Mouse (Mus musculus): Measurements from ENCODE around the gene Hsdl2. TPM values are rescaled to one million over a fixed set of nuclear protein-coding genes. Genes with fewer than 3 reads are reported as not detected.
"Not testable (repeated sequence)": the region's sequence is repeated elsewhere in the genome, so short reads cannot be mapped to it uniquely, and the experiment has no call there.

Gene Hsdl2
- total RNA-seq, 2 experiments from 2014 or later, result 30.4 to 31.7 TPM

DNA sequence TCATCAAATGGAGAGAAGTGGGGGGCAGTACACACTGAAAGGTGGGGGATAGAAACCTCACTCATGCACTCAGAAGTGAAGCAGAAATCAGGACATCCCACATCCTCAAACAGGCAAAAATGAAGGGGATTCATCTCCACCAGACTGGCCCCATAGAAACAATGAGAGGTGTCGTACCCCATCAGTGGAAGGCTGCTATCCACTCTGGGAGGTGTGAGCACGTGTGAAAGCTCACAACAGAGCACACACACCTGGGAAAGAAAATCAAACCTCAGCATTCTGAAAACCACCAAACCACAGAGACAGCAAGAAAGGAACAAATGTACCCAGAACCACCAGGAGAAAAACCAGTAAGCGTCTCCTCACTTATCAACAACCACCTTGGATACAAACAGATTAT lies 17.2 kb upstream of the Hsdl2 start:
- no peak for DNase-seq (ENCODE audit: low spot score in 2 of 2)

DNA sequence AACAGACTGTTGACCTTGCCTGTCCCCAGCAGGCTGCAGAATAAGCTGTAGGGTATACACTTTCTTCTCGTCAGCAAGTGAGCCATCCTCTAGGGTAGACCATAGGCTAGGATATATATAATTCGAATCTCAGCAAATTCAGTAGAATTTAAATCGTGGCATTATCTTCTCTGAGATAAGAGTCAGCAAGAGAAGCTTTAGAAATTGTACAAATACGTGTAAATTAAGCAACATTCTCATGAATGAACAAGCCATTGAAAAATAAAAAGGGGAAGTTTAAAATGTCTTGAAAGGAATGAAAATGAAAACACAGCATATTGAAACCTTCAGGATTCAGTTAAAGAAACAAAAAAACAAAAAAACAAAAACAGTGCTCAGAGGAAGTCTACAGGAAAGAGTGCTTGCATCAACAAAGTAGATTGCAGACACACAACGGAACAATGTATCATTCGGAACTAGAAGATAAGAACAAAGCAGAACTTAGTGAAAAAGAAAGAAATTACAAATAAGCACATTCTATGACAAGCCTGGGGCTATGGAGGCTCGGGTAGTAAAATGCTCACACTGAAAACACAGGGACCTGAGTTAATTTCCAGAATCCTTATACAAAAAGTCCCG lies 15.7 kb upstream of the Hsdl2 start:
- no peak for DNase-seq (ENCODE audit: low spot score in 2 of 2)

DNA sequence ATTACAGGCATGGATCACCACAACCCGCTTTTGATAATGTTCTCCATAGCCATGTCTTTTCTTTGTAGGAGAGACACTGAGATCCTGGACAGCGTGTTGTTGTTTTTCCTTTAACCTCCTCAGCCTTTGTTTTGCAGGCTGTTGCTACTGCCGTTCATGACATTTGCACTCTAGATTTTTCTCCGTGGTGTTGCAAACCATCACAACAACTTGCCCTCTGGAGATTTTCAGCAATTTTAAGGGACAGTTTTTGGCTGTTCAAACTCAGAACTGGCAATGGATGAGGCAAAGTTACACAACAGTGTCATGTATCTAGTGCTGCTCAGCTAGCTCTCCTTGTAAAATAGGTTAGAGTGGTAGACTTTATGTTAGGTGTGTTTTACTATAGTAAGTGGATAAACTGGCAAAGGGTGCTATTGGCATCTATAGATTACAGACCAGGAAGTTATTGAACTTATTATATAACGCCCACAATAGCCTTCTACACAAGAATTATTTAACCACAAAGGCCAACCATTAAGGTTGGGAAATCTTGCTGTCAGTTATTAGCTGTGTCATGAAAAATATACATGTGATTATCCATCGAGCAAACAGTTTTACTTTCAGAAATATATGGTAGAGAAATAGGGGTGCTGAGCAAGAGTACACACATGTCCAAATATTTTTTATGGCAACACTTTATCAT lies 13.6 kb upstream of the Hsdl2 start:
- DNase-seq (ENCODE audit: low spot score in 2 of 2), result no peak

DNA sequence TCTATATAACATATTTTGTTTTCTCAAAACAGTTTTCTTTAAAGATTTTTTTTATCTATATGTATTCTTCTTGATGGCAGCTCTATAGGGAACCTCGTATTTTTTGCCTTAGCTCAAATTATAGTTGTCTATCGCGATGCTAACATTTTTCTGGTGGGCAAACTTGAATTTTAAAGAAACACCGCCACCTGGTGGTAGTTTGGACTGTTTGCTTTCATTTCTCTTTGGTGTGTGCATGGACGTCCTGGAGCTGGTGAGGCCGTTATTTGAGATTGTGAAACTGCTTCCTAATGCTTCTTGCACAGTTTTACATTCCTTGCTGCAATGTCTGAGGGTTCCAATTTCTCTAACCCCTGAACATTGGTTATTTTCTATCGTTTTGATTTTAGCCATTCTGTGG lies 11.8 kb upstream of the Hsdl2 start:
- peak; percentile 68 to 89 for DNase-seq (ENCODE audit: low spot score in 2 of 2)

DNA sequence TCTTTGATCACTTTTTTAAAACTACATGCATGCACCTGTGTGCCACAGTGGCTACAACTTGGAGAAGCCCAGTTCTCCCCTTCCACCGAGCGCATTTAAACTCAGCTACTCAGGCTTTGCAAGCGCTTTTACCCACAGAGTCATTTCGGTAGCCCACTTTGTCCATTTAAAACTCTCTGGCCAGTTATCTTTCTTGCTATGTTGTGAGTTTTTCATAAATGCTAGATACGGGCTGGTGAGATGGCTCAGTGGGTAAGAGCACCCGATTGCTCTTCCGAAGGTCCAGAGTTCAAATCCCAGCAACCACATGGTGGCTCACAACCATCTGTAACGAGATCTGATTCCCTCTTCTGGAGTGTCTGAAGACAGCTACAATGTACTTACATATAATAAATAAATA lies 10.8 kb upstream of the Hsdl2 start:
- not testable (repeated sequence) for DNase-seq (ENCODE audit: low spot score in 2 of 2)

DNA sequence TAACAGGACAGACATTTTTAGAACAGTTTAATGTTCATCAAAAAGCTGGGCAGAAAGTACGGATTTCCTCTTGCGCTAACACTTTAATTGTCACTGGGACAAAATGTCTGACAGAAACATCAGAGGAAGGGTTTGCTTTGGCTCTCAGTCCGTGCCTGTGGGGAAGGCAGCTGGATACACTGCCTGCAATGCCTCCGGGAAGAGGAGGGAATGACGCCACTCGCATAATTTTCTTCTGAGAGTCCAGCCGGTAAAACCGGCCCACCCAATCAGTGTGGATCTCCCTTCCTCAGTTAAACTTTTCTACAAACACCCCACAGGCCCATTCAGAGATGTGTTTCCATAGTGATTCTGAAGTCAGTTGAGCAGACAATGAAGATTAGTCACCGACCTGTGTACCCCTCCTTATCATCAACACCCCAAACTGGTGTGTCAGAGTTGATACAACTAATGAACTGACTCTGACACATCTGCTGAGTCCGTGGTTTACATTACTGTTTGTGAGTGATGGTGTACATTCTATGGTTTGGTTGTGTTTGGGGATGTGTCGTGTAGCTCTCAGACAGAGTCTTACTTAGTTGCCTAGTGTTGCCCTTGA lies 8.7 kb upstream of the Hsdl2 start:
- DNase-seq (ENCODE audit: low spot score in 2 of 2), result no peak

DNA sequence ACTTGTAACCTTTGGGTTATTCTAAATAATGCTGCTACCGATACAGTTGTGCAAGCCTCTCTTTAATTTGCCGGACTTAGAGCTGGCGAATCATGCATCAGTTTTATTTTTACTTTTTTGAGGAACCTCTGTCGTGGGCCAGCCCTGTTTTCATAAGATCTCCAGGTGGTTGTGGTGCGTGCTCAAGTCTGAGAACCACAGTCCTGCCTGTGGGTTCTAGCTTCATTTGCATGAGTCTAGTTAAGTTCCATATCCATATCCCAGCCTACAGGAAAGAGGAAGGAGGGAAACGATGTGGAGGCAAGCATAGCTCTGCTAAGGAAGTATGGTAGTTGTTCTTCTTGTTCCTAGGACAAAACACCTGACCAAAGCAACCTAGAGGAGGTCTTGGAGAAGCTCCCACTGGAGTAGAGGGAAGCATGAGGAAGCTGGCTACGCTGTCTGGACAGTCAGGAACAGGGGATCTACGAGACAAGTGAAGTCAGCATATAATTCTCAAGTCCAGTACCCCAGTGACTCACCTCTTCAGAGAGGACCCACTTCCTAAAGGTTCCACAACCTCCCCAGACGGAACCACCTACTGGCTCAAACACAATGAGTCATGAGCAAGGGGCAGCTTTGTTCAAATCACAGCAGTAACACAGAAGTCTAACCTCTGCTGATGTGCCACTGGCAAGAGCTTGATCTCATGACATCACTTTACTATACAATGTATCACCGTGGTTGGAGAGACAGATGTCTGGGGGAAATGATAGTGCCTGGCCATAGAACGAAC lies 6.0 kb upstream of the Hsdl2 start:
- no peak for DNase-seq (ENCODE audit: low spot score in 2 of 2)

DNA sequence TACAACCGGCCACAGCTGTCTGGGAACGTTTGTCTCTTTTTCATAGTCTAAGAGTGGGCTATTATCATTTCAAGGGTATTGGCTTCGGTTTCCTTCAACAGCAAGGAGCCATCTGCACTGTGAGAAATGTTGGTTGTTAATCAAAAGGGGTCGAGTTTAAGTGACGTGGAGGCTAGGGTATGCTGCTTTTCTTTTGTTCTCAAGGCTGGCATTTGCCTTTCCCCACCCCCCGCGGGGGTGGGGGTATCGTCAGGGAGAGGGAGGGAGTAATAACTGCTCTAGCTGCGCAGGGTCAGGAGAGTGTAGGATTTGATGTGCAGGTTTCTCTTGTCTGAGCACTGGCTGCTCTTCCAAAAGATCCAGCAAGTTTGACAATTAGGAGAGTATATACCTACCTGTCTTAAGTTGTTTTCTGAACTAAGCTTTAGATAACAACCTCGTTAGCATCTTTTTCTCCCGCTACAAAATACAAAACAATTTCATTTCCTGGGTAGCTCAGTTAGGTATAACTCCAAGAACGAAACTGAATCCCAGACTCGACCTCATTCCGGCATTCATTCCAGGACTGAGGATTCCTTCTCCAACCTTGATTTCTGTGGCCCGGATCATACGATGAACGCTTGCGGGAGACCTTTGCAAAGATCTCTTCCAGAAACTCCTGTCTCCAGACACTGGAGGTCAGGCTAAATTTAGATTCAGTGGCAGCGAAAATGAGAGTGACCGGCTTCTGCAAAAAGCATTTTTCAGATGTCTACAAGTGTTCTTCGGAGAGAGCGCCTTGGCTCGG lies 675 bp upstream of the Hsdl2 start:
- peak; percentile 29 to 40 for DNase-seq (ENCODE audit: low spot score in 2 of 2)

DNA sequence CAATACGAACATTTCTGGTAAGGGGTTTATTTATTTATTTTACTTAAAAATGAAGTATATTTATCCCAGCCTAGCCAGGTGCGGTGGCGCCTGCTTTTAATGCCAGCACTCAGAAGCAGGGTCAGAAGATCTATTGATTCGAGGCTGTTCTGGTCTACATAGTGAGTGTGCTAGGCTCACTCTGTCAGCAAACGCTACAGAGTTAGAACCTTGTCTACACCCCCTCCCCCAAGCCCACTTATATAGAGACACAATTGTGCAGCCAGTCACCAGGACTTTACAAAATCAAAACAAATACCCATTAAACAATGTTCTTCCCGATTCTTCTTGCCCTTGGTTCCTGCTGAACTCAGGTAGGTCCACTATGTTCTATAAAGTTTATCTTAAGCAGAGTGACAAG lies 823 bp downstream of the Hsdl2 start:
- no peak for DNase-seq (ENCODE audit: low spot score in 2 of 2)

DNA sequence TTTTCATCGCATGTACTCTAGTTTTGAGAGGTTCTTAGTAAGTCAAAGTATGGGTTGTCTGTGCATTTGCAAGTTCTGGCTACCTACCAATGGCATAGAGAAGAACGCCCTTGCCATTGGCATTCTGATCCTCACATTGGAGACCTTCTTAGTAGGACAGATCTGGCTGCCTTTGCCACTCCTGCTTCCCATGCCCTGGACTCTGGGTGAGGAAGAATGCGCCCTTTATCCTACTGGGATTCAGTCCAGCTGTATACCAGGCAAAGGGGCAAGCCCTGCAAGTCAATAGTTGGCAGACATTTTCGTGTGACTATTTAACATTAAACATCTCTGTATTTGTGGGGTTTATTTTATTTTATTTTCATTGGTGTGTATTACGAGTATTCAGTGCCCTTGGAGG lies 3.7 kb downstream of the Hsdl2 start:
- peak in 1 of 2 experiments; percentile 35 for DNase-seq (ENCODE audit: low spot score in 2 of 2)

DNA sequence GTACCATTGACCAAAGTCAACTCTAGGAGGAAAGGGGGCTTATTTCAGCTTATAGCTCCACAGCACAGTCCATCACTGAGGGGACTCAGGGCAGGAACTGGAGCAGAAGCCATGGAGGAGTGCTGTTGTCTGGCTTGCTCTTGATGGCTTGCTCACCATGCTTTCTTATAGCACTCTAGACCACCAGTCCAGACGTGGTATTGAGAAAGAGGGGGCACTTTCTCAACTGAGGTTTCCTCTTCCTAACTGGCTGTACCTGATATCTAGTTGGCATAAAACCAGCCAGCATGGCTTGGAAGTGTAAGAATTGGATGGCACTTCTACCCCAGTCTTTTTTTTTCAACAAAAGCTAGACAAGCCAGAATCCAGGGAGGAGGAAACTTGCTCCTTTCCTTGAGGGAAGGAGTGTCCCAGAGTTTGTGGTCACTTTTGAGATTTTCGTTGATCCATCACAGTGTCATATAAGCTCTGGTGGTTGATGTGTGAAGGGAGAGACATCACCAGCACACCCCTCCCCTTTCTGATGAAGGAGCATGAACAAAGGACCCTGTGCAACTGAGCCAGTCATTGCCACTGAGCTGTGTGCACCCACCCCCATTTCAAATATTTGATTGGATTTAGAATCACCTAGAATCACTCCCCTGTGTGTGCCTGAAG lies 6.0 kb downstream of the Hsdl2 start:
- no peak for DNase-seq (ENCODE audit: low spot score in 2 of 2)

DNA sequence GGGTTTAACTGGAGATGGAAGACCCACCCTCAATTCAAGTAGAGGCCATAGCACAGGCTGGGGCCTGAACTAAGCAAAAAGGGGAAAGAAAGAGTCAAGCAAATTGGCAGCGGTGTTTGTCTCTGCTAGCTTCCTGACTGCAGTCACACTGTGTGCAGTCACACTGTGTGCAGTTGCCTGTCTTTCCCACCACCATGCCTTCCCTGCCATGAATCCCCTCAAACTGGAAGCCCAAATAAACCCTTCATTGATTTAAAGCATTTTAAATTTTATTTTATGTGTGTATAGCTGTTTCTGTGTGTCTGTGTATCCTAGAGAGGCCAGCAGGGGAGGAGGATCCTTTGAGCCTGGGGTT lies 6.5 kb downstream of the Hsdl2 start:
- DNase-seq (ENCODE audit: low spot score in 2 of 2), result no peak

DNA sequence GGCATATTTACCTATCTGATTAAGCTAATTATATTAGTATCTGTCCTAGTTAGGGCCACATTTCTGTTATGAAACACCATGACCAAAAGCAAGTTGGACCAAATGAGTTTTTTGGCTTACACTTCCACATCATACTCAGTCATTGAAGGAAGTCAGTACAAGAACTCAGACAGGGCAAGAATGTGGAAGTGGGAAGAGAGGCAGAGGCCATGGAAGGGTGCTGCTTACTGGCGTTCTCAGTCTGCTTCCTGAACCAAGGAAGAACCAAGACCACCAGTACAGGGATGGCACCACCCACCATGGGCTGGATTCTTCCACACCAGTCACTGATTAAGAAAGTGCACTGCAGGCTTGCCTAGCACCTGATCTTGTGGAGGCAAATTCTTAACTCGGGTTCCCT lies 13.3 kb downstream of the Hsdl2 start:
- no peak for DNase-seq (ENCODE audit: low spot score in 2 of 2)

DNA sequence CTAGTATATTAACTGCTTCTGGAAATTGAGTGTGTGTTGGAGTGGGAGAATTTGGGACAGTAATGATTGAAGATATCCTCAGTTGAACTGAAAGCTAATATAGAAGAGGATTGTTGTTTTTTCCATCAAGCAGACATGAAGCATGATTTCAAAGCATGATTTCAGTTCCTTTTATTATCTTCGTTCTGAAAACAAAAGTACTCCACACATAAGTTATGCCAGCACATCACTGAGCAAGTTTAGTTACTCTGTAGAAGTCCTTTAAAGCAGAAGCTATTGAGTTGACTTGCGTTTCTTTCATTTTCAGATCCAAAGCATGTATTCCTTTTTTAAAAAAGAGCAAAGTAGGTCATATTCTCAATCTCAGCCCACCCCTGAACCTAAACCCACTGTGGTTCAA lies 15.2 kb downstream of the Hsdl2 start:
- no peak for DNase-seq (ENCODE audit: low spot score in 2 of 2)

DNA sequence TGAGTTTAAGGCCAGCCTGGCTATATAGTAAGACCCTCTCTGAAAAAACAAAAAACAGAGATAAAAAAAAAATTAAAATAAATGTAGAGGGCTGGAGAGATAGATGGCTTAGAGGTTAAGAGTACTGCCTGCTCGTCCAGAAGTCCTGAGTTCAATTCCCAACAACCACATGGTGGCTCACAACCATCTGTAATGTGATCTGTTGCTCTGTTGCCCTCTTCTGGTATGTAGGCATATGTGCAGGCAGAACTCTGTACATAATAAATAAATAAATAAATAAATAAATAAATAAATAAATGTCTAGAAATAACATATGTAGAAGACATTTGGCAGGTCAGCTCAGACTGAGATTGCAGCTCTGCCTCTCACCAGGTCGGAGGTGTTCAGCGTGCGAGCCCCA lies 21.3 kb downstream of the Hsdl2 start:
- DNase-seq (ENCODE audit: low spot score in 2 of 2), result no peak

DNA sequence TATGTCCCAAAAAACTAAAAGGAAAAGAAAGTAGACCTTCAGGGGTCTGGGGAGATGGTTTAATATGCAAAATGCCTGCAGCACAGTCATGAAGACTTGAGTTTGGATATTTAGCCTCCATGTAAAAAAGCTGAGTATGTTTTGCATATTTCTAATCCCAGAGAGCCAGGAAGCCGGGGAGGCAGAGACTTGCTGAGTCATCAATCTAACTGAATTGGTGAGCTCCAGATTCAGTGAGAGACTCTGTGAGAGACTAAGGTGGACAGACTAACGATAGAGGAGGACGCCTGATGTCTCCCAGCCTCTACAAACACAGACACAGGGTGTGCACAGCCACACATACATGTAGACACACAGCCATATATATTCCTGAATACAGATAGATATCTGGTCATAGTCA lies 23.5 kb downstream of the Hsdl2 start:
- no peak for DNase-seq (ENCODE audit: low spot score in 2 of 2)

DNA sequence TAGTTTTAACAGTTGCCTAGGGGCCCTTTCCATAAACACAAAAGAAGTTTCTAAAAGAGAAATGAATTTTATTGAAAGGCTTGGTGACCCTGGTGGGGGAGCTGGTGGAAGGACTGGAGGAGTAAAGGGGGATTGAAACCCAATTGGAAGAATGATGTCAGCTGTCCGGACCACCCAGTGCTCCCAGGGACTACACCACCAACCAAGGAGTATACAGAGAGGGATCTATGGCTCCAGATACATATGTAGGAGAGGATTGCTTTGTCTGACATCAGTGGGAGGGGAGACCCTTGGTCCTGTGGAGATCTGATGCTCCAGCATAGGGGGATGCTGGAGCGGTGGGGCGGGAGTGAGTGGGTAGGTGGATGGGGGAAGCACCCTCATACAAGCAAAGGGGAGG lies 24.1 kb downstream of the Hsdl2 start:
- DNase-seq (ENCODE audit: low spot score in 2 of 2), result no peak

DNA sequence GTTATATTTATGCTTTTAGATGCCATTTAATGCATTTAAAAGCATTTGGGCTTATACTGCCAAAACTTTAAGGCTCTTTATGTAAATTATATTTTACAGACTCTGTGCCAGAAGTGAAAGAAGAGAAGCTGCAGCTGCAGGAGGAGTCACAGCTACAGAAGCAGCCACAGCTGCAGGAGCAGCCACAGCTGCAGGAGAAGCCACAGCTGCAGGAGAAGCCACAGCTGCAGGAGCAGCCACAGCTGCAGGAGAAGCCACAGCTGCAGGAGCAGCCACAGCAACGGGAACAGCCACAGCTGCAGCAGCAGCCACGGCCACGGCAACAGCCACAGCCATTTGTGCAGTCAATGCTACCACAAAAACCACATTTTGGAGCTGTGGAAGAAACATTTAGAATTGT lies 29.0 kb downstream of the Hsdl2 start:
- DNase-seq (ENCODE audit: low spot score in 2 of 2), result no peak

DNA sequence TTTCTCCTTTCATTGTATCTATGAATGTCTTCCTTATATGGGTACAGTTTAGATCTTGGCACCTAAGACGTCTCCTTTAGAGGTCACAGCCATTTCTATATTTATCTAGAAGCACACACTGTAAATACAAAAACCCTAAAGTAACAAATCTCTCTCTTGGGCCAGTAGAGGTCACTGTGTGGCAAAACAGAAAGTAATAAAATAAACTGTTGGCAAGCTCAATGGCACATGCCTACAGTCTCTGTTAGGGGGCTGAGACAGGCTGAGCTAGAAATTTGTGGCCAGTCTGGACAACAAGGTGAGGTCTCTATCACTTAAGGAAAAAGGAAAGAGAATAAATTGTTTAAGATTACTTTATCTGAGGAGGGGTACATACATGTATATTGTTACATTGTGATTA lies 33.6 kb downstream of the Hsdl2 start:
- no peak for DNase-seq (ENCODE audit: low spot score in 2 of 2)

DNA sequence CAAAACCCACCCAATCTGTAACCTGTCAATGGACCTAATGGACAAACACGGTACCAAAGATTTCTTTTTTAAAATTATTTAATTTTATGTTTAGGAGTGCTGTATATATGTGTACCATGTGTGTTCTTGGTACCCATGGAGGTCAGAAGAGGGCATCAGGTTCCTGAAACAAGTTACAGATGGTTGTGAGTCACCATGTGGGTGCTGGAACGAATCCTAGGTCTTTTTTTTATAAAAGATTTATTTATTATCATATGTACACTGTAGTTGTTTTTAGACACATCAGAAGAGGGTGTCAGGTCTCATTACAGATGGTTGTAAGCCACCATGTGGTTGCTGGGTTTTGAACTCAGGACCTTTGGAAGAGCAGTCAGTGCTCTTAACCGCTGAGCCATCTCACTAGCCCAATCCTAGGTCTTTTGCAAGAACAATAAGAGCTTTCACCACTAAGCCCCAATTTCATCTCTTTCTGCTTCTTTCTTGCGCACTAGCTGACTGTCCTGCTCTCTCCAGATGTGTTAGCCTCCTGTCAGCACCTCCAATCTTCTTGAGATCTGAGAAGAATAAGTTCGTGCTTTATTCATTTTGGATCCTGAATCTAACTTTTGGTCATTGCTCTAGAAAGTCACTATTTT lies 38.4 kb downstream of the Hsdl2 start:
- DNase-seq (ENCODE audit: low spot score in 2 of 2), result no peak

DNA sequence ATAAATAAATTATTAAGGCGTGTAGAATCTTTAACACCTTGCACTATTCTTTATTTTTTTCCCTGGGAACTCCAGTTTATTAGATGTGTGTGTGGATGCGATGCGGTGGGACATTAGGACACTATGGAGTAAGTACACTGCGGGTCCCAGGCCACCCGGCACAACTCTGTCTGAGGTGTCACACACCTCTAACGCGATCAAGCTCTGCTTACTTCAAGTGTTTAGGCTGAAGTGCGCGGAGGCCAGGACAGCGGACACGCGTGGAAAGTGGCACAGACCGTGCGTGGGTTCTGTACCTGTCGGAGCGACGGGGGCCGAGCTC lies 44.3 kb downstream of the Hsdl2 start:
- peak in 1 of 2 experiments; percentile 13 for DNase-seq (ENCODE audit: low spot score in 2 of 2)
